Mouse (Mus musculus): ENCODE results near the gene Cdk6. TPM values are rescaled to one million over a fixed set of nuclear protein-coding genes. Genes with fewer than 3 reads are reported as not detected.
"Not testable (repeated sequence)": the region's sequence is repeated elsewhere in the genome, so short reads cannot be mapped to it uniquely, and the experiment has no call there.

Gene Cdk6
- total RNA-seq, 2 experiments from 2014 or later: 1.9 to 4.7 TPM

- no peak for DNase-seq (ENCODE audit: low spot score in 2 of 2)
Observed at GRCm38 (mm10) chr5:3508480-3509381, 167.4 kb downstream of the Cdk6 start.

GRCm38 (mm10) chr5:3509503-3509902, 168.2 kb downstream of the Cdk6 start:
- no peak for DNase-seq (ENCODE audit: low spot score in 2 of 2)

GRCm38 (mm10) chr5:3511097-3511795, 170.0 kb downstream of the Cdk6 start:
- DNase-seq (ENCODE audit: low spot score in 2 of 2): no peak

GRCm38 (mm10) chr5:3512584-3512983, 171.3 kb downstream of the Cdk6 start:
- DNase-seq (ENCODE audit: low spot score in 2 of 2): no peak

GRCm38 (mm10) chr5:3514901-3515311, 173.6 kb downstream of the Cdk6 start:
- no peak for DNase-seq (ENCODE audit: low spot score in 2 of 2)

GRCm38 (mm10) chr5:3515477-3515876, 174.2 kb downstream of the Cdk6 start:
- no peak for DNase-seq (ENCODE audit: low spot score in 2 of 2)

- DNase-seq (ENCODE audit: low spot score in 2 of 2): peak; percentile 23 to 74
Observed at GRCm38 (mm10) chr5:3516481-3517075, 175.3 kb downstream of the Cdk6 start.

GRCm38 (mm10) chr5:3520493-3521359, 179.4 kb downstream of the Cdk6 start:
- DNase-seq (ENCODE audit: low spot score in 2 of 2): no peak

- peak in 1 of 2 experiments; percentile 30 for DNase-seq (ENCODE audit: low spot score in 2 of 2)
Observed at GRCm38 (mm10) chr5:3521741-3522140, 180.5 kb downstream of the Cdk6 start.

- no peak for DNase-seq (ENCODE audit: low spot score in 2 of 2)
Observed at GRCm38 (mm10) chr5:3522826-3523225, 181.5 kb downstream of the Cdk6 start.

GRCm38 (mm10) chr5:3527041-3527691, 185.9 kb downstream of the Cdk6 start:
- no peak for DNase-seq (ENCODE audit: low spot score in 2 of 2)

- DNase-seq (ENCODE audit: low spot score in 2 of 2): no peak
Observed at GRCm38 (mm10) chr5:3529585-3530189, 188.4 kb downstream of the Cdk6 start.

- not testable (repeated sequence) for DNase-seq (ENCODE audit: low spot score in 2 of 2)
Observed at GRCm38 (mm10) chr5:3532048-3532447, 190.8 kb downstream of the Cdk6 start.

GRCm38 (mm10) chr5:3536592-3537212, 195.4 kb downstream of the Cdk6 start:
- DNase-seq (ENCODE audit: low spot score in 2 of 2): no peak

- DNase-seq (ENCODE audit: low spot score in 2 of 2): no peak
Observed at GRCm38 (mm10) chr5:3538505-3539472, 197.5 kb downstream of the Cdk6 start.

GRCm38 (mm10) chr5:3541871-3542270, 200.6 kb downstream of the Cdk6 start:
- no peak for DNase-seq (ENCODE audit: low spot score in 2 of 2)

- peak; percentile 94 to 97 for DNase-seq (ENCODE audit: low spot score in 2 of 2)
Observed at GRCm38 (mm10) chr5:3543629-3544479, 202.6 kb downstream of the Cdk6 start, which contains the start of gene Fam133b. TSS of gene Fam133b (plus strand) at chr5:3543833.

All from layer of hippocampus, adult 18-20 months (tissue).